Mouse (Mus musculus): Measurements from ENCODE around the gene Pfkl. TPM values are rescaled to one million over a fixed set of nuclear protein-coding genes. Genes with fewer than 3 reads are reported as not detected.
"Not testable (repeated sequence)": the region's sequence is repeated elsewhere in the genome, so short reads cannot be mapped to it uniquely, and the experiment has no call there.

The Pfkl gene
- total RNA-seq, 2 experiments from 2014 or later, result 17.0 to 21.0 TPM

DNA sequence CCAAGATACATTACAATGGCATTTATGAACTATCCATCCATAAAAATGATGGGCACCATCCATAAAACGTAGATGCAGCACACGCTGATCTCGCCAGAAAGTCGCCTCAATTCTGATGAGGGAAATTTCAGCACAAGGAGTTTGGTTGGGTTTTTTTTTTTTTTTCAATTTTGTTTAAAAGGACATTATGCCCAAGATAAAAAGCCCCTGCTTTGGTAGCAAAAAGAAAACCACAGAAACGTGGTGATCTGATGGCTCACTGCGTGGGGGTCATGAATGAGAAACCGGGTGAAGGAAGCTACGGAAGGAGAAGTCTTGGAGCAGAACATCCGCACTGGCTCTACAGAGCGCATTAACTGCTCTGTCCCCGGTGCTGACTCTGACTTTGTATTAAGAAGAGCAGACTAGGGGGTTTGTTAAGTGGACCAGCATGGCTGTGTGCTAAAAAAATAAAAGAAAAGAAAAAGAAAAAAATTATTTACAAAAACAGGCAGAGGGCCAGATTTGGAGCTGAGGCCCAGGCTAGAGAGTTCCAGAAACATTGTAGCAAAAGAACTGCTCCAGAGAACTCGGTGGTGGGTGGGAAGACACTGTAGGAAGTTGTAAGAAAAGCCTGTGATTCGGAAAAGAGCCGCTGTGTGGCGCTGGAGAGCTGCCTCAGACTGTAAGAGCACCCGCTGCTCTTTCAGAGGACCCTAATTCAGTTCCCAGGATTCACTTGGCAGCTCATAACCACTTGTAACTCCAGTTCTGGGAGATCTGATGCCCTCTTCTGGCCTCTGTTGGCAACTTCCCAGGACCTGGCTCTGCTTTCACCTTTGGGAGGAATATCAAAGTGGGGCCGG lies 38.0 kb downstream of the Pfkl start:
- DNase-seq (ENCODE audit: low spot score in 2 of 2), result no peak

DNA sequence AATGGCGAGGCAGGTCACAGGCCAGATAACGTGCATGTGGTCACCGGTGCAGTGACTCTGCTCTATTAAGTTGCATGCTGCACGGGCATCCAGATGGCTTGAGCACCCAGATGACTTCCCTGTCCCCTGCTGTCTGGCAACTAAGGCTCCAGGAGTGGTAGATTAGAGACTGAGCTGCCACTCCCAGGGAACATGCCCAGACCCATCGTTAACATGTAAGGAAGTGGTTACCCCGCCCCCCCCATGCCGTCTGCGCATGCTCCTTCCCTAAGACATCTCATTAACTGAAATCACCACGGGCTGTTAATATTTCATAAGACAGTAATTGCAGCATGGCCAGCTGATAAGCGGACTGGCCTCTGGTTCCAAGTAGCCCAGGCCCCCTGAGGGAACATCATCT lies 38.7 kb downstream of the Pfkl start:
- no peak for DNase-seq (ENCODE audit: low spot score in 2 of 2)

DNA sequence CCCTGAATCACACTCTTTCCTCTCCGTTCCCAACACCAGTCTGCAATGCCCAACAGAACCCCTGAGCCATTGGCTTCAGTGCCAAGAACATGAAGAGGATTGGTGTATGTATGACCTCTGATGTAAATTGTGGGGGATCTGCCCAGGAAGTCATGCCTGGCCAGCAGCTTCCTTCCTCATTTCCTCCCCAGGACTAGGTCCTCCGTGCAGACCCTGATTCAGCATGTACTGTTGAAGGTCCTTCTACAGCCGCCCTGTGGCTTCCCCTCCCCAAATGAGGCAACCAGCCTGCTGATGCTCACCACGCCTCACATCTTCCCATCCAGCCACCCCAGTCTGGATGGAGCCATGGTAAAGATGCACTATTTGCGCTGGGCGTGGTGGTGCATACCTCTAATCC lies 39.4 kb downstream of the Pfkl start, which contains the start of gene Trpm2:
Trpm2 (minus strand) TSS at position 83 of the 400 bp plus-strand sequence.
- DNase-seq (ENCODE audit: low spot score in 2 of 2), result no peak

DNA sequence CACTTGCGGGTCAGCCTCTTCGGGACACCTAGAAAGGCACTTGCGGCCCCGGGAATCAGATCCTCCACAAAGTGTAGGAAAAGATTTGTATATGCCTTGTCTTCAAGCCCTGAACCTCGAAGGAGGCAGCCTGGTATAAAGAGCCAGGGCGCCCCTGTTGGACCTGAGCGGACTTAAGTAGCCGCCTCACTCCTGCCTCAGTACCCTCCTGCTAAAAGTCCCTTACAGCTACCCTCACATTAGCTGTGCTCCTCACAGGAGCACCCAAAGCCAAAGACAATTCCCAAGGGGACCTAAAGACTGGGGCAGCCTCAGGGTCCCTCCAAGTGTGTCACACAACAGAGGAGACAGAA lies 39.9 kb downstream of the Pfkl start:
- no peak for DNase-seq (ENCODE audit: low spot score in 2 of 2)

DNA sequence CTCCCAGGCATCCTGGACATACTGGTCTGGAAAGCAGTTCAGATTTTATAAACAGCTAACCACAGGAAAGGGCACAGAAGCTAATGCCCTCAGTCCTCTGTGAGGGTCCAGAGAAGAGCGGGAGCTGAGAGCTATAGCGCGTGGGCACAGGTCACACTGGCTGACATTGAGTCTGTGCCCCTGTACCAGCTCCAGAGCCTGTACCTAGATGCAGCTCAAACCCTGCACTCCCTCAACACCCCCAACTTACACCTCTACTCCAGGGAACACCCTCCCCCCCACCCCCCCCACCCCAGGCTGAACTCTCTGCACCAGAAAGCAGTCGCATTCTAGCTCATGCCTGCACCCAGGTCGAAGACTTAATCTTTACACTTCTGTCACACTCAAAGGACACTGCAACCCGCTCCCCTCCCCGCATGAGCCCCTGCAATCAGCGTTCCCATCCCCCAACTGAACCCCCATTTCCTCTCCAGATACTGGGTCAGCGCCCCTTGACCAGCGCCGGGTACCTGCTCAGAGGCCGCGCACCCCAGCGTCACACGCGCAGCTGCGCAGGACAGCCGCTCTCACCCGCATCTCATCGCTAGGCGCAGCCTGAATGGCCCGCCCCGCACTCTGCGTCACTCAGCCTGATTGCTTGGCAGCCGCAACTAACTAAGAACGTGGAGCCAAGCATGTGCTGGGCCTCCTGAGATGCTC lies 40.5 kb downstream of the Pfkl start:
- DNase-seq (ENCODE audit: low spot score in 2 of 2), result peak in 1 of 2 experiments; percentile 47

DNA sequence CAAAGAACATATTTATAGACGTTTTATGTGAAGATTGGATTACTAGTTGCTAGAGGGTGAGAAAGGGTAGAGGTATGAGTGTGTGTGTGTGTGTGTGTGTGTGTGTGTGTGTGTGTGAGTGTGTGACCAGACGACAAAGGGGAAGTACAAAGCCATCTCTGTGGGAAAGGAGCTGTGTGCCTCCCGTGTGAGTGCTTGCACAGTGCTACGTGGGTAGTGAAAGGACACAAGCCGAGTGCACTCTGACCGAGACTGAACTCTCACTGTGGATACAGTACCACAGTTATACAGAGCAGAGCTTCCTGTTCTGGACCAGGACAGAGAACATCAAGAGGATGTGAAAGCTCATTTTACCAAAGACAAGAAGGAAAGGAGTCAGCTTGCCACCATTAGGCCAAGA lies 45.9 kb downstream of the Pfkl start:
- no peak for DNase-seq (ENCODE audit: low spot score in 2 of 2)

DNA sequence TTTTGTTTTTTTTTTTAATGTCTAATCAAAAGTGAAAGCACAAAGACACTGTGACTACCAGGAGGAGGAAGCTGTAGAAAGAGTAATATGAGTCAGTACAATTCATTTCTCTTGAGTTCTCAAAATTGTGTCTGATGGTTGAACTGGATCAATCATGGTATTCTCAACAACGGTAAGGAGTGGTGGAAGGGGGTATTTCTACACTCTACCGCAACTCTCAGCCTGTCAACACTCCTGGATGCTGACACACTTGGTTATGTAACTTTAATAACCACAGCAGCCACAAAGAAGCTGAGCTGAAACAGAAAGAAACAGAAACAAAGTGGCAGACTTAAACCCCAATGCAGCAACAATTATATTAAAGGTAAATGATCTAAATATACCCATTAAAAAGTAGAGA lies 47.2 kb downstream of the Pfkl start:
- DNase-seq (ENCODE audit: low spot score in 2 of 2), result no peak

DNA sequence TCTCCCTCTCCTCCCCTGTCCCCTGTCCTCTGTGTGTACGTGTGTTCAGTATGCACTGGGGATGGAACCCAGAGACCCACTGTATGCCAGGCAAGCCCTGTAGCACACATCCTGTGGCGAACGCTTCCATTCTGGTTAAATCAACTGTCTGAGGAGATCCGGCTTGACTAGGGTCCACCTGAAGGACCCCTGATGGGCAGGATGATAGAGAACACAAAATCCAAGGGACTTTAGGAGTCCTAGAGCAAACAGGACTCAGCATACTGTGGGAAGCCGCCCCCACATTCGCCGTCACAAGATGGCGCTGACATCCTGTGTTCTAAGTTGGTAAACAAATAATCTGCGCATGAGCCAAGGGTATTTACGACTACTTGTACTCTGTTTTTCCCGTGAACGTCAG lies 59.4 kb downstream of the Pfkl start:
- DNase-seq (ENCODE audit: low spot score in 2 of 2), result not testable (repeated sequence)

DNA sequence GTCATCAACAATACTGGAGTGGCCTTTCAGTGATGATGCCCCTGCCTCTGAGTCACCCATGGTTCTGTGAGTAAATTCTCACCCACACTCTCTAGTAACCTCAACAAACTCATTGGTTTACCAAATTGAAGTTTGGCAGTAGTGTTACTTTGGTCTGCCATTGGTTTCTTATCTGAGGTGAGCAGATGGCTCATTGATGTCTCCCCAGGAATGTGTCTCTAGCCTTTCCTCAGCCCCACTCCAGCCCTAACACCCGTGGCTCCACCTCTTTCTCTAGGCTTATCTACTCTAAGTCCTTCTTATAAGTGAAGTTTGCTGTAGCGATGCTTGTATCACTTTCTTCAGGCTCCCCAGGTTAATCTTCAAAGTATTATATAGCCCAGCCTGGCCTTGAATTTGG lies 70.2 kb downstream of the Pfkl start:
- DNase-seq (ENCODE audit: low spot score in 2 of 2), result no peak

Other genes with a start within 250 kb of the Pfkl start
- gene Gm3238, start 238.8 kb downstream of the Pfkl start, total RNA-seq (2021), result not detected
- gene Gm7138, start 233.1 kb downstream of the Pfkl start, total RNA-seq (2021), result not detected
- gene Gm3250, start 227.5 kb downstream of the Pfkl start, total RNA-seq (2021), result not detected
- not detected for gene Gm7137, start 221.9 kb downstream of the Pfkl start, total RNA-seq (2021)
- gene Gm9639, start 215.0 kb downstream of the Pfkl start, total RNA-seq (2021), result not detected
- gene Gm19668, start 210.9 kb downstream of the Pfkl start, total RNA-seq (2021), result not detected
- not detected for gene Gm9507, start 198.2 kb downstream of the Pfkl start, total RNA-seq (2021)
- not detected for gene Gm2696, start 195.4 kb downstream of the Pfkl start, total RNA-seq (2021)
- gene Krtap10-4, start 183.0 kb downstream of the Pfkl start, total RNA-seq (2021), result not detected
- gene Krtap10-10, start 174.1 kb downstream of the Pfkl start, total RNA-seq (2021), result not detected
- gene Gm36176, start 163.3 kb downstream of the Pfkl start, total RNA-seq (2021), result not detected
- gene Gm10318, start 157.2 kb downstream of the Pfkl start, total RNA-seq (2021), result not detected
- not detected for gene Gm3285, start 148.1 kb downstream of the Pfkl start, total RNA-seq (2021)
- gene Lrrc3, start 107.5 kb downstream of the Pfkl start, total RNA-seq (2021), result 1 to 10 TPM; 1.2 to 1.4 TPM
- under 1 TPM; 0.32 to 0.88 TPM for gene Trpm2, start 39.5 kb downstream of the Pfkl start, total RNA-seq (2021)
- gene 1810043G02Rik, start 31.6 kb downstream of the Pfkl start, total RNA-seq (2021), result 10 to 100 TPM; 10.5 to 12.3 TPM
- gene Dnmt3l, start 31.9 kb upstream of the Pfkl start, total RNA-seq (2021), result not detected
- not detected for gene Aire, start 33.5 kb upstream of the Pfkl start, total RNA-seq (2021)
- gene Icosl, start 59.2 kb upstream of the Pfkl start, total RNA-seq (2021), result 1 to 10 TPM; 3.4 to 4.4 TPM
- 100 to 1,000 TPM; 111 to 120 TPM for gene D10Jhu81e, start 159.7 kb upstream of the Pfkl start, total RNA-seq (2021)
- 10 to 100 TPM in 1 of 2 experiments, 1 to 10 TPM in 1; 8.9 to 10.5 TPM for gene Pwp2, start 175.1 kb upstream of the Pfkl start, total RNA-seq (2021)
- gene Trappc10, start 234.6 kb upstream of the Pfkl start, total RNA-seq (2021), result 10 to 100 TPM; 42.4 to 44.6 TPM

Data from gastrocnemius, postnatal 4 days (tissue).